Mouse (Mus musculus) T-helper 2 cell (primary cell): ENCODE measurements at regions not wholly inside any gene's neighbourhood (a gene's known extent, or its start where the extent isn't known, plus 50 kb on each side); places are given as distances from the start of the nearest gene placed in this dataset.

ENCODE experiments used
- in situ Hi-C: fragments of 300-600 bp; cut with MboI, MseI; formaldehyde crosslinking; loops from one replicate; pipeline ENCODE4 v1.15.1; 2025; ENCODE audit warnings: high pct_unique_total_duplicates

DNA sequence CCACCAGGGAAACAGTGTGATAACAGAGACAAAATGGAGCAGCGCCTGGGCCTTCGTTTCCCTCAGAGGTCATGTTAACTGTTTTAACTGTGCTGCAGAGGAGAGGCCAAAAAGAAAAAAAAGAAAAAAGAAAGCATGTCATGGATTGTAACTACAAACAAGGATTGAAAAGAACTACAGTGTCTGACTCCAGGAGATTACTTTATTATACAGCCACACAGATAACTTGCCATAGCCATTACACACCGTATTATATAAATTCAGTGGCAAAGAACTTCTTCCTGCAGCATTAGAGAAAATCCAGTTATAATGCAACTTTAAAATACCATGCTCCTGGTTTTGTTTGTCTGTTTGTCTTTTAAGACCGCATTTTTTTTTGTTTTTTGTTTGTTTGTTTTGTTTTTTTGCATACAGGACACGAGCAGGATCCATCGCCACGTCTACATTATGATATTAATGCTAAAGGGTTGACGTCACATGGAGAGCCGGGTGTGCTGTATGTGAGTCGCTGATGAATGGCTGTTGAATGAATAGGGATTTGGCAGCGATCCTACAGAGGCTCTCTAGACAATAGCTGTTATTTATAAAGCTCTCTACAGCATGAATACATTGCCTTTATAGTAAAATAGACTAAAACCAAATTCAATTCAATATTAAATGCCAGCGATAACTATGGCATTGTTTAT lies 126.4 kb upstream of the Ift57 start:
- in situ Hi-C loops = no loop called here

DNA sequence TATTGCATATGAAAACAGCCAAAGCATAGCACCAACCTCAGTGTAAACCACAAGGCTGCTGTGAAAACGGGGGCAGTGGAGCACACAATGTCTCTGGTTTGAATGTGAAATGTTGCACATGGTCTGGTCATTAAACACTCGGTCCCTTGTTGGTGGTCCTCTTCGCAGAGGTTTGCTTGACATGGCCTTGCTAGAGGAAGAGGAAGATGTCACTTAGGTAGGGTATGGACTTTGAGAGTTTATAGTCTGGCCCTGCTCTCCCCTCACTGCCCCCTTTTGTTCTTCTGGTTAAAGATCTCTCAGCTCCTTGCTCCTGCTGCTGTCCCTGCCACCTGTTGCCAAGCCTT lies 125.9 kb upstream of the Ift57 start:
- in situ Hi-C loops = no loop called here

- in situ Hi-C loops = no loop called here
Observed at GRCm38 (mm10) chr16:49578976-49579375, 120.1 kb upstream of the Ift57 start.

DNA sequence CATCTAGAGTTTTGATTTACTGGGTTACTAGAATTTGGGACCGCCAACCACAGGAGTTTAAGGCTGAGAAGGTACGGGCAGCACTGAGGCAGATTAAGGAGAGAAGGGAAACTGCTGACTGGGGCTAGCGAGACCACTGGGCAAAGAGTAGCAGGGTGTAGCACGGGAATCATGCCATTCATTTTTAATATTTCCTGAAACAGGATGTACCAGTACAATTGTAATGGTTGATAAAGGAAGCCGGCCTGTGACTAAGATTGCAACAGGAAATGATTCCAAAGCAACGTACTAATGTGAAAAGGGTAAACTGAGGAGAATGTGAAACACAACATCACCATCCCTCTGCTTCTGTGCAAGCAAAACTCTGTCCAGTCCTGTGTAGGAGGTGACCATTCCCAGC lies 118.3 kb upstream of the Ift57 start:
- in situ Hi-C loops = no loop called here

- in situ Hi-C loops = no loop called here
Observed at GRCm38 (mm10) chr16:49606500-49606899, 92.5 kb upstream of the Ift57 start.

GRCm38 (mm10) chr16:49614801-49615200 lies 84.2 kb upstream of the Ift57 start:
- in situ Hi-C loops = no loop called here

GRCm38 (mm10) chr16:49615342-49616020 lies 83.6 kb upstream of the Ift57 start:
- in situ Hi-C loops = no loop called here

DNA sequence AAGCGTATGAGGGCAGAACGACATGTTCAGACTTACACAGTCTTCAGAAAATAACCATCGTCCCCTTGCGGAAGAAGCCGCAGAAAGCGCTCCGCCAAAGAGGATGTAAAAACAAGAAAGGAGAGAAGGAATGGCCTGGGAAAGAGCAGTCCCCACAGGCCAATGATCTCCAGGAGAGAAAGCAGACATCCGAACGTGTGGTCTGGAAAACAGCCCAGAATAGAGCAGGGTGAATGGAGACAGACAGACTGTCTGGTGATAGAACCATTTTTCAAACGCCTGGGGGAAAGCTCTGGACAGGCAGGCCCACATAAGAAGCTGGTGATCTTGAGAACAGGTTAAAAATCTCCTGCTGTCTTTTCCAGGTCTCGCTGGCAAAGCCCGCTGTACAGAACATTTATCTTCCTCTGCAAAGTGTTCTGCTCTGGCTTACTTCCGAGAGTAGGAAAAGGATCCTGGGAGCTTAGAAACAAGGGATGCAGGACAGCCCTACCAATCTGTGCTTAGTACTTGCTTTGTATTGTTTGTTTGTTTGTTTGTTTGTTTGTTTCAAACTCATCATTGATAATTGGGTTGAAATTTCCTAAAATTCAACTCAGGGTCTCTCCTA lies 82.7 kb upstream of the Ift57 start:
- in situ Hi-C loops = no loop called here

DNA sequence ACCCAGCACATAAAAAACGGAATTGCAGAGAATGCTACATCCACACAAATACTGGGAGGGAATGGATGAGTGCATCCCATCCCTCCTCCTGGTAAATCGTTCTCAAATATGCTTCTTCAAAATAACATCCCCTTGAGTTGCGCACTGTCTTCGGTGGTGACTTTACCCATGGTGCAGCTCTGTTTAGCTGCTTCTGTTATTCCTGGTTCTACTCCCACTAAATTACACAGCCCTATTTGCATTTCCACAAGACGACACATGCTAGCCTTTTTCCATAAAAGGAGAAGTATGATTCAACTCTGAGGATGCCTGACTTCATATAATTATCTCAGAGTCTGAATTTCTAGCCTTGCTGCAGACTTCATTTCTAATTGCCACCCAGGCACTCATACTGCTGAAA lies 65.5 kb upstream of the Ift57 start:
- in situ Hi-C loops = no loop called here

GRCm38 (mm10) chr16:49635506-49635905 lies 63.5 kb upstream of the Ift57 start:
- in situ Hi-C loops = no loop called here

DNA sequence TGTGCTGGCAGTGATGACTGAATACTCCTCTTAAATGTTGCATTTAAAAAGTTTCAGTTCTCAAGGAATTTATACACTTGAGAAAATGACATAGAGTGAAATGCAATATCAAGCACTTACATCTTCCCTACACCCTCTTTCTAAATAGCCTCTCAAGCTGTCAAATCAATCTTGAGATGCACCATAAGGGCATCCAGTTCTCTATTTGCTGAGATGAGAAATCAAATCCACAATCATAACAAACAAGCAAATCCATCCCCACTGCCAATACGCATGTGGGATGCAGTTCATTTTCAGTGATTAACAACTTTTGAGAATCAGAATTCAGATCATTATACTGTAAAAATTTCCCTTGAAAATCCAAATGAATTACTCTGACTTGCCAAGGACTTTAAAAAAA lies 62.6 kb upstream of the Ift57 start:
- in situ Hi-C loops = no loop called here

DNA sequence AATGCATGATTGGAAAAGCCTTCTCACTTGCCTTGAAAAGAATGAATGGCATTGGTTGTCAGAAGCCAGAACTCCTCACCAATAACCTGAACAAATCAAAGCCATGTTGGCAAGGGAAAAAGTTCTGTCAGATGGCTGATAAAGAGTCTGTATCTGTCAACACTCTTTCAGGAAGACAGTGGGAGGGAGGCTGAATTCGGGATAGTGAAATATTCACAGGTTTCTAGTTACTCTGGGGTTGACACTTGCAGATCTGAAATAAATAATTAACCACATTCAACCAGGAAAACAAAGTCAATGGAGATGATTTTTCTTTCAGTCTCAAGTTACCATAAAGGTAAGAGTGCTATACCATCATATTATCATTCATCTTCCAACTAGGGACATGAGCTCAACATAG lies 56.3 kb upstream of the Ift57 start:
- in situ Hi-C loops = no loop called here

GRCm38 (mm10) chr16:49644416-49644815 lies 54.6 kb upstream of the Ift57 start:
- in situ Hi-C loops = no loop called here

GRCm38 (mm10) chr16:49646479-49646878 lies 52.6 kb upstream of the Ift57 start:
- in situ Hi-C loops = no loop called here
